Mouse (Mus musculus) mouse trophoblast stem cell (cell line): ENCODE measurements around the gene Creb3l2.

Source experiments
- in situ Hi-C, 2 experiments: fragments of 300-500 bp; cut with MseI, MboI; formaldehyde crosslinking; loops; 2 replicates in 1 of 2; 3 replicates in 1 of 2; pipeline ENCODE4 v1.15.1; 2025

Gene Creb3l2

DNA sequence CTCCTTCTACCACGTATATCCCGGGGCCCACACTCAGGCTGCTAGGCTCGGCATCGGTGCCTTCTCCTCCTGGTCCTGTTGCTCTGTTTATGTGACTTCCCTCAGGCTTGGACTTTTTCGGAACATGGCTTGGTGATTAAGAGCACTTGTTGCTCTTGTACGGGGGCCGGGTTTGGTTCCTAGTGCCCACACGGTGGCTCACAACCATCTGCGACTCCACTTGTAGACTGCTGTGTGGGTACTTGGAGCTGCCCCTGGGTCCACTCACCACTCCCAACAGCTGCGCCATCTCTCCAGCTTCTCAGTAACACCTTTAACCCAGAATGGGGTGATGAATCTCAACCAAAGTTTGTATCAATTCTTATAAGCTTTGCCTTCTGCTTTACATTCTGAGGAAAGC, 27.4 kb downstream of the Creb3l2 start:
- in situ Hi-C loops = no loop called here

DNA sequence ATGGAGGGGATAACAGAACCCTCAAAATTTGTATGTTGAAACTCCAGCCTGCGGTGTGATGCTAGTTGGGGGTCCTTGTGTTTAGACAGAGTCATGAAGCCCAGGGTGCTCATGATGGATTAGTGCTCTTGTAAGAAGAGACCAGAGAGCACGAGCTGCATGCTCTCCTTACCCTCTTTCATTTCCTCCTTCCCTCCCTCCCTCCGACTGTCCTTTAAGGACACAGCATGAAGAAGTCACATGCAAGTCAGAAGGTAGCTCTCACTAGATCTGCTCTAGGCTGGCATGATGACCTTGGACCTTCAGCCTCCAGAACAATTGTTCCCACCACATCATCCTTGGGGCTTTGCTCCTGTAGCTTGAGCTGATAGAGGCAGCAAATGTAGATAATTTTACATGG, 30.2 kb downstream of the Creb3l2 start:
- in situ Hi-C loops = no loop called here

DNA sequence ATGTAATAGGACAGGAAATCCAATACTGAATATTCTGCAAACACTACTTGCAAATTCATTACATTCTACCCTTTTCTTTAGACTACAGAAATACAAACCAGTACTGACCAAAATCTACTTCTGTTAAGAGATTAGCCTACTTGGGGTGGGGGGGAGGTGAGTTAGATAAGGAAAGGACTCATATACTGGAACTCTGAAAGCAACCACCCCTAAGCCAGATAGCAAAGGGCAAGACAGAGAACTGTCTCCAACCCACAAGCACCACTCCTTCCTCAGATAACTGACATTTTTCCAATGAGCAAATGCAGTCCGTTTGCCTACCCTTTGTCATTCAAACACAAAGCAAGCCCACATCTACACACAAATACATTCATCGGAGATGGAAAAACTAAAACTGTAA, 32.1 kb downstream of the Creb3l2 start:
- in situ Hi-C loops = no loop called here

DNA sequence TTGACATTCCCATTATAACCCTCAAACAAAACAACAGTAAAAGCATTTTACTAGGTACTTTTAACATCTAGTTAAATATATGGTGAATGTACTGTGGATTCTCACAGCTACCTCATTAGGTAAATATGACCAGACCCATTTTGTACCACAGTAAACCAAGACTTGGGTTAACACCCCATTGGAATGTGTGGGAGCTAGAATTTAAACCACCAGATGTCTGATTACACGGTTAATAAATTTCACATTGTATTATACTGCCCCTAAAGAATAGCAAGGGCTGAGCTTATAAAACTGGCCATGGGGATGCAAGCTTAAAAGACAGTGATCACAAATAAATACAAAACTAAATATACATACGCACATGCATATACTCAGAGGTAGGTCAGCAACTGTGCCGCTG, 34.1 kb downstream of the Creb3l2 start:
- in situ Hi-C loops = no loop called here

DNA sequence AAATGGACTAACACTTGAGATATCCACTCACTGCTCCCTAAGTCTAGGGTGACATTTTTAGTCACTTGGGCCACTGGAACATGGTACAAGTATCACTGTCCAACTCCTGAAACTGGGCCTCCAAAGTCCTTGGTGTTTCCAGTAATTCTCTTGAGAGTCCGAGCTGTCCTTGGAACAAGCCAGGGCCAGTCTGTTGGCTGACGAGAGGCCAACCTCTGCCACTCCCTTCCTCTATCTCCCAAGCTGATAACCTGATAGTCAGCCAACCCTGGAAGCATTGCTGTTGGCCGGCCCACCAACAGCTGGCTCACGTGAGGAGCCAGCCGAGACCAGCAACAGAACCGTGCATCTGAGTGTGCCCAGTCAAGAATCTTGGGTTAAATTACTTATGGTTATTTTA, 35.0 kb downstream of the Creb3l2 start:
- in situ Hi-C loops = no loop called here

DNA sequence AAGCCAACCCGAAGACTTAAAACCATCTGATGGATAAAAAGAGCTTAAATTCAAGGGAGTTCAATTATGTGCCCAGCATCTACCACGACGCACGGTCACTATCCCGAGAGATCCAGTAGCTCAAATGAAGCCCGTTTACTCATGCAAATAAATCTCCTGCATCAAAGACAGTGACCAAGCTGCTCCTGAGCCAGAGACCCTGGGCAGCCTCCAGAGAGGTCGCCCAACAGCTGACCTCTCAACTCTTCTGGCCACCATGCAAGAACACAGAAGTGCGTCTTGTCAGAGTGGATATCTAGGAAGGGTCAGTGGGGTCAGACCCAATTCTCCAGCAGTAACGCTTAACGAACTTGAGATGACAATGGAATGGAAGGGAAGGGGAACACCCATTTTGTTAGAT, 35.9 kb downstream of the Creb3l2 start:
- in situ Hi-C loops = no loop called here

DNA sequence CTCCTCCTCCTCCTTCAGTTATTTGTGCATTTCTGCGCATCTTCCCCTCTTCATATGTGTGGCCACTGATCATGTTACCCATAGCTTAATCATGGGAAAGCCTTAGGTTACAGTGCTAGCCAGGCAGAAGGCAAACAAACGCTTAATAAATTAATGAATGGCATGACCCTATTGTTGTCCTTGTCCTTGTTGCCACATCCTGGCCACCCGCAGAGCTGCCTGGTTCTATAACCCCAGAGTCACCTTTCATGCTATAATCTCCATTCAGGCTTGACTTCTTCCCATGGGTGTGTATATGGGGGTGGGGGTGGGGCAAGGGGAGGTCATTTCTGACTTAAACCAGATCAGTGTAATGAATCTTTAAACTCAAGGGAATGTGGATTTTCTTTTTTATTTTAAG, 37.6 kb downstream of the Creb3l2 start:
- in situ Hi-C loops = no loop called here

DNA sequence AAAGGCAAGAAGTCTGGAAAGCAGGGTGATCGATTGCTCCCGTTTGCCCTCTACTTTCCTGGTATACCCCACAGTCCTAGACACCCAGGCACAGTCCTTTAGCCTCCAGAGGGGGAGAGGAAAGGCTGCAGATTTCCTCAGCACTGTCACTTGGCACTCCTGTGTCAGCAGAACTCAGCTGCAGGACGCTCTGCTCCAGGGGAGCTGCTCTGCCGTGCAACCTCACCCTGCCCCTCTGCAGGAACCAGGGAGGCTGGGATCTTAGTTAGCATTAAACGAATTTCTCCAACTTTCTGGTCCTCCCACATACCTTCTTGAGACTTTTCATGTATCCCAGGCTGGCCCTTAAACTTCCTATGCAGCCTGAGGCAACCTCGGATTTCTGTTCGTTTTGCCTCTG, 40.0 kb downstream of the Creb3l2 start:
- in situ Hi-C loops = no loop called here

DNA sequence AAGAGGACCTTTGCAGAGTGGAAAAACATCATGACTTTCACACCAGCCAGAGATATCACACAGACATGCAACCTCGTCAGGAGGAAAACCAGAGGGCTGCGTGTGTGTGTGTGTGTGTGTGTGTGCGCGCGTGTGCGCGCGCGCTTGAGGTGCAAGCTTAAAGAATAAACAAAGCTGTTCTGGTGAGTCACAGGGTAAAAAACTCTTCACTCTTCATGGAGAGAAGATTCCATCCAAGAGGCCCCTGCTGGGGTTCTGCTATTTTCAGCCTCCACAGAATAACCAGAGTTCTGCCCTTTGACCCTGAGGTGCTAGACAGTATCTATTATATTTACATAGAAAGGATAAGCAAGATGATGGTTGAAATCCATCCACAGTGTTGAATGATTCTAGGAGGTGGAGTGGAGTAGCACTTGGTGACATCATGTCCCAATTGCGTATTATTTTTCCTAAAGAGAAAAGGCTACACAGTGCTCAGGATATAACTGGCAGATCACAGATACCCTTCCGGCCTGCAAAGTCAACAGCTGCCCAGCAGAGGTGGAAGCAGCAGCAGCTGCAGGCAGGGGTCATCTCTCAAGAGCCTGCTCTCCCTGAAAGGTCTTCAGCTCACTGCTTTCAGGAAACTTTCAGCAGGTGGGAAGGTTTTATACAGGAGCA, 41.0 kb downstream of the Creb3l2 start:
- in situ Hi-C loops = no loop called here

DNA sequence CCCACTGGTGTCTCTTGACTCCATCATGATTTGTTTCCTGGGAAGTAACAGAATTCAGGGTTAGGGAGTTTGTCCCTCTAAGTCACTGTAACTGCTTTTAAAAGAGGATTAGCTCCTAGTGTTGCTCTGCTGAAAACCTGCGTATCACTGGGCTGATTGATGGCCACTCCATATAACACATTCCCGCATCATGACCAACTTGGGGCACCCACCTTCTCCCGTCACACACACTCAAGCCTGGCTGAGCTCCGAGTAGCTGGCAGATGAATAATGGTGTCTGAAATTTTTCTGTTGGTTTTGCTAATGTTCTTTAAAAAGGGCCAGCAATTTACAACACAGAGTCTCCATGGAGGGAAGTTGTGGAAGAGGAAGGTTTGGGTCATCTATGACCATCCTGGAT, 41.8 kb downstream of the Creb3l2 start:
- in situ Hi-C loops = no loop called here

DNA sequence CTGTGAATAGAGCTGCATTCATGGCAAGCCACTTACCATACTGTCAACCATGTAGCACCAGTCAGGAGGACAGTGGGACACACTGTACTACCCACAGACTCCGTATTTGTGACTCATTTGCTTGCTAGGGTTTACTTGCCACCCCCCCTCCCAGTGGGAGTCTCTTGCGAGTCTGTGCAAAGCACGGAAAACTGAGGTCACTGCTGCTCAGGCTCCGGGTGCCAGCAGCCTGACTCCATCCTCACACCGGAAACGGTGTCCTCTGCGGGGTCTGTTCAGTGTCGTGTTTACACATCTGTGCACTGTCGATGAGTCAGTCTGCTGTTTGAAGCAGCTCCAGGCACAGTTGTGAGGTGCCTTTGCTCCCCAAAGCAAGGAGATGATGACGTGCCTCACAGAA, 43.0 kb downstream of the Creb3l2 start:
- in situ Hi-C loops = no loop called here

DNA sequence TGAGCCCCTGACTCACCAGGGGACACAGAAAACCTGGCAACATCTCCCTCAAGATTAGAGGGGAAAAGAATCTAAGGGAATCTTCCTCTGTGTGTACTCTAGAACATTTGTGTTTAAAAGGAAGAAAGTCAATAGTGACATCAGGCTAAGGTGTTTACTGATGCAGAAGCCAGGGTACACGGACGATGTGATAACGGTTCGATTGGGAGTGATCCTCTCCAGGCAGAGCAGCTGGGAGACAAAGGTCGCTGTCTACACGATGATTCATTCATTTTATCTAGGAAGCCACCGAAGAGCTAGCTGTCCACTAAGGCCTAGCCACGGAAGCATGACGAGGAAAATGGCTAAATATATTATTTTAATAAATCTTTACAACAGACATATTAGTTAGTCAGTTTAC, 44.0 kb downstream of the Creb3l2 start:
- in situ Hi-C loops = no loop called here

DNA sequence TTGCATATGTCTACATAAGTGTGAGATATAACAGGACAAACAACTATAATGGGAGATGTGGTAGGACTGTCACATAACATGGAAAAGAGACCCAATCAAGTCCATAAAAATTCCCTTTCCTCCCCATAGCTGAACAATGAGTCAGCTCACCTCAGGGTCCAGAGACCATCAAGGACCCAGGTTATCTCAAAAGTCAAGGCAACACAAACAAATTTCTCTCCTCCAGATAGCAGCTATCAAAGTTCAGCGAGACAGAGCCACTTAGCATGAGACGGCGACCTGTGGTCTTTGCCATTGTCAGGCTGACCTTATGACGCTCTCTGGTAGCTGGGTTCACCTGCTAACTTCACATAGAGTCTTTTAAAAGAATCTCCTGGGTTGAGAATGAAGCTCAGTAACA, 44.7 kb downstream of the Creb3l2 start:
- in situ Hi-C loops = no loop called here

DNA sequence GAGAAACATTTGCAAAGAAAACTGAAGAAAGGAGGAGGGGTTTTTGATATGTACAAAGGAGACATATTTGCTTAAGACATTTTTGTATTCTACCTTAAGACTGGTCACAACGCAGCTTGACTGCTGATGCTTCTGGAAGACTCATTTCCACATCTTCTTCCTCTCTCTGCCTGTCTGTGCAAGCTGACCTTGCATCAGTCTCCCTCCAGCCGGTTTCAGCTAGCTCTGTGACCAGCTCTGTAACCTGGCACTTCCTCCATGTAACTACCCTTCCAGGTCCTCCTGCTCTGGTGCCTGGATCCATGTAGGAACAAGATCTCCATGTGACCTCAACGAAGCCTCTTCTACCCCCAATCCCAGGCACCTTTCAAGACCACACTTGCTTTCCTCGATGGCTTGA, 45.8 kb downstream of the Creb3l2 start:
- in situ Hi-C loops = no loop called here

DNA sequence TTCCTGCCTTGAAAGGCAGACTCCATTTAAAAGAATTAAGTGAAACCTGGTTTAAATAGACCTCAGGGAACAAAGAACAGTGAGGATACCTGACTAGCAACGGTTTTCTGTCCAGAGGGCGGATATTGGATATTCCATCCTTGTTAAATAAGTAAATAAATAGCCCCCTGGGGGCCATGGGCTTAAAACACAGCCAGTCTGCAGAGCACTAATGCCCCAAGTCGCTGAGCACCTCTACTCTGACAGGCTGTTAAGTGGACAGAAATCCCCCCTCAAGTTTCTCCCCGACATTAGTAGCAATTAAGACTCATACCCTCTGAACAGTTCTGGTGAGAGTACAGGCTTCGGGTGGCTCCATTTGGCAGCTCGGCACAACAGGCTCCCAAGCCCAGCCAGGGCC, 48.7 kb downstream of the Creb3l2 start:
- in situ Hi-C loops = no loop called here

DNA sequence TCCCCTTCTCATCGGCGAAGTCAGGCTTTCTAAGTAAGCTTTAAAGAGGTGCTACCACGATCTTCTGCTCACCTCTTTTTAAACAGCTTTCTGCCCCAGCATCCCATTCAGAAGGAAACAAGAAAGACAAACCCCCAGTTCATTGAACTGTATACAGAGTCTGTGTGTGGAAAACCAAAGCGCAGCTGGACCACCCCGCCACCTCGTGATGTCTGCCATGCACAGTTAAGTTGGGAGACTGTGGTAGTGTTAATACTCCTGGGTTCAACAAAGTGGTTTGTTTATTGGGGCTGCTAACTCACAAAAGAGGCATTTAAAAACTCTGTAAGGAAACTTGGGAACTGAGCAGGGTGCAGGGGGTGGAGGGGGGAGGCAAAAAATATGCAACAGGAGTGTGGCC, 49.7 kb downstream of the Creb3l2 start:
- in situ Hi-C loops = no loop called here

DNA sequence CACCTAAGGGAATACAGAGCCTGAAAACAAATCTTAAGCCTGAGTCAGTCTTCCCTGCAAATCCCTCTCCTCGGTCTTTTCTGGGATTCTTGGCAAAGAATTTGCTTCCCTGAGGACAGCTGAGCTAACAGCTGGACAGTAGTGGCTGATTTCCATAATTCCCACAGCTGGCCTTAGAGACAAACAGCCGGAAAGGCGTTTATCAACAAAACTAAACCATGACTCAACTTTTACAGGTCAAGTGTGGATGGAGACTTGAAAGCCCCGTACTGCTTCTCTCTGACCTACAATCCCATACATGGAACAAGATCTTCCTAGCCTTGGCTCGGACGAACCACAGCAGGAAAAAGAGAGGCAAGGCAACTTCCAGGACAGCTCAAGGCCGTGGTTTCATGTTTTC, 50.6 kb downstream of the Creb3l2 start:
- in situ Hi-C loops = no loop called here

DNA sequence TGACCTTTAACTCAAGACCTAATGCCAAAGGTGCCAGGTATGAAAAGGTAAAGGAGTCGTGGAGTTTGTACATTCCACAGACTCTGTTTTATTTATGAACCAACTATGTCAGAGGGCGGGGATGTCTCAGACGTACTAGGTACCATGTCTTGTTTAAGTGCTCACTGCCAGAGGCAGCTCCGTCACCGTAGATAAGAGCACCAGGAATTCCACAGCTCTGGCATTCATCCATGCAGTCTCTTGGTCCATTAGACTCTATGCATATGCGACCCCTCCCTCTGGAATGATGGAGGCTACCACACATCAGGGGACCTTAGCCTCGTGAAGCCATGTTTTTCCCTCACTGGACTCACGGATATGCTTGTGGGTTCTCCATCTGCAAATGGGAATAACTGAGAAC, 53.0 kb downstream of the Creb3l2 start:
- in situ Hi-C loops = no loop called here

DNA sequence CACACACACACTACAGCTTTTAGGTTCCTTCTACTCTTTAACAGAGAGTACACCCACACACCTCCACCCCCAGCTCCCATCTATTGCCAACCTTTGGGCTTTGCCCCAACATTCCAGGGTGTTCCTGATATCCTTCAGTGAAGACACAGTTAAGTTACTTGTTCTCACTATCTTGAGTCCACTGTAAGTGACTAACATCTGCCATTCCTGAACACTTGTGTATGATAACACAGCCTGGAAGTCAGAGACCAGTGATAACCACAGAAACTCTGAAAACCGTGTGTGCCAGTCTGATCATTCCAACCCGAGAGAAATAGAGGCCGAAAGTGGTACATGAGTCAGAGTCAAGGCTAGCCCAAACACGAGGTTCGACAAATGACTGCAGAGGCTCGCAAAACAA, 53.4 kb downstream of the Creb3l2 start:
- in situ Hi-C loops = no loop called here

DNA sequence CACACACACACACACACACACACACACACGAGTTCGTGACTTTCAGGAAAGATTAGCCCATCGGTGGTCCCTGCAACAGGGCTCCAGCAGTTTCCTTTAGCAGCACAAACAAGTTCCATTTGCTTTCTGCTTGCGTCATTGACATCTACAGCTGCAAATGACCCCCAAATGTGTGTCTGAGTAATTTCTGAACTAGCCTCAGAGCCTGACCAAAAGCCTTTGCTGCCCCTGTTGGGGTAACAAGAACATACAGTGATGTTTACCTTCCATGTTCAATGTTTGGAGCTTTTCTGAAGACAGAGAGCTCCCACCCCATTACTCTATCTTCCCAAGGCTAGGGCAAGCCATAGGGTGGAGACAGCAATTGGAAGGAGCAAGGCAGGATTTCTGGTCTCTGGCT, 54.7 kb downstream of the Creb3l2 start:
- in situ Hi-C loops = no loop called here

DNA sequence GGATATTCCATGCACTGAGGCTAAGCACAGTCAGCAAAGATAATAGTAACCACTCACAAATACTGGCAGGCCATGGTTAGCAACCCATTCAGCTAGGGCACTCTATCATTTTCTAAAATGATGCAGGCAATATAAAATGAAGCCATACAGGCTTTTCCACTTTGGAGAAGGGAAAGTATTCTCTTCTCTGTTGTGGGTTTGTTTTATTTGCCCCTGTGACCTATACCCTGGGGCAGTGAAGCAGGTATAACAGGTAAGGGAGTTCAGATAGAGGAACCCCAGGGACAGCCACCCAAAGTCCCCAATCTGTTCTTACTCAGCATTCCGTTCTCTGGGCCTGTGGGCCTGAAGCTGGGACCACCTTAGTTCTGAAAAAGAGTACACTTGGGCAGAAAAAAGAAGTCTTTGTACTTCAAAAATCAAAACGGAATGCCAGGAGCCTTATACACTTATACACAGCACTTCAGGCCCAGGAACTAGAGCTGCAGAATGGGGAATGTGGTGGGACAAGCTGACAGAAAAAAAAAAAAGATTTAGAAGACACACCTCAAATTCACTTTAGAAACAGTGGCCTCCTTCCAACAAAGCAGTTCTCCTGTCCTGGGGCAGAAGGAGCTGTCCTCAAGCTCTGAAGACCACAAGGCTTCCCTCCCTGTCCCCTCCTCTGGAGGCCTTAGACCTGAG, 56.2 kb downstream of the Creb3l2 start:
- in situ Hi-C loops = no loop called here

DNA sequence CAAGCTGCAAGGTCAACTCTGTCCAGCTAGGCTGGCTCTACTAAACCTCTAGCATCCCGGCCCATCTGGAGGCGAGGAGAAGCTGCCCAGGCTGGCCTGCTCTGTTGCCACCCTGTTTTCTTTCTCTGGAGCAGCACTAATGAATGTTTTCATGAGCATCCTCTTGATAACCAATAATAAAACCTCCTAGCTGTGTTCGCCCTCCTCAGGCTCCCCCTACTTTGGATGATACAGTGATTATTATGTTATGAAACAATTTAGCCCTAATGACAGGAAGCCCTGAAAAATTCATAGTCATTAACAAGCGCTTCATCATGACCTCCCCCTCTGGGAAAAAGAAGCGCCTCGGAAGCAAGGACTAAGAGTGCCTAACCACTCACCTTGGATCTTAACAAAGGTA, 59.2 kb downstream of the Creb3l2 start:
- in situ Hi-C loops = no loop called here

DNA sequence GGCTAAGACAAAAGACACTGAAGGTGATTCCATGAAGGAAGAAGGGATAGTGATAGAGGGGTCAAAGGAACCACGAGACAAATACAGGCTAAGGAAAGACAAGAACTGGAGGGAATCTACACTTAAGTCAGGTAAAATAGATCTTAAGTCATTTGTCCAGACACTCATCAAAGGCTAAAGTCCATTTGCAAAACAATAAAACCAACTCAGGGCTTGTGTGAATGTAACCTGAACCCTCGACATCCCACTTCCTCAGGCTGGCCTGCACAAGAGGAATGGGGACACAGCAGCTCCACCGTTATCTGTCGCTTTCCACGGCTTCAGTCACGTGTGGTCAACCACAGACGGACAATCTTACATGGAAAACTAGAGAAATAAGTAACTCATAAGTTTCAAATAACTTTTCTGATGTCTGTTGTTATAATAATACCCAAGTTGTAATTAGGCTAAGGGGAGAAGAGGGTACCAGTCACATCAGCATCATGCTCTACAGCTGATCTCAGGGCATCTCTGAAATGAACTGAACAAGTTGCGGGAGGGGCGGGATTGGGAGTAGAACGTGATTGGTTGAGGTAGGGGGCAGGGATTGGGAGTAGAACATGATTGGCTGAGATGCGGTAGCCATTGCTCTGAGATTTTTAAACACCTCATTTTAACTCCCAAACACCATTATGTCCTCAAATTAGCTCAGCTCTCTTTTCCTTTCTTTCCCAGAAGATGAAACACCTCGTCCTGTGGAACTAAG, 63.9 kb downstream of the Creb3l2 start:
- in situ Hi-C loops = no loop called here
